Mouse (Mus musculus) forebrain, embryonic 12.5 days (tissue): ENCODE measurements at regions not wholly inside any gene's neighbourhood (a gene's known extent, or its start where the extent isn't known, plus 50 kb on each side); places are given as distances from the start of the nearest gene placed in this dataset.

ENCODE experiments used
- ATAC-seq: fragments of 200-750 bp; cut with Nextera tagmentation; 2 replicates; pipeline ENCODE4 v1.8.0; 2017; ENCODE audit warnings: moderate TSS enrichment; ENCODE audit not compliant: low FRiP score
- H3K27ac ChIP-seq: fragments of 300-500 bp; sonication (generic); 2 replicates; pipeline ENCODE4 v1.5.1; 2016; ENCODE audit warnings: mild to moderate bottlenecking
- H3K27me3 ChIP-seq: fragments of 300-500 bp; sonication (generic); 2 replicates; pipeline ENCODE4 v1.6.1; 2016; ENCODE audit warnings: mild to moderate bottlenecking
- H3K36me3 ChIP-seq: fragments of 300-500 bp; sonication (generic); replicated peaks from 2 replicates; pipeline ENCODE4 v1.6.1; 2016; ENCODE audit warnings: mild to moderate bottlenecking
- H3K4me1 ChIP-seq: fragments of 300-500 bp; sonication (generic); 2 replicates; pipeline ENCODE4 v1.6.1; 2016
- H3K4me2 ChIP-seq: fragments of 300-500 bp; sonication (generic); 2 replicates; pipeline ENCODE4 v1.6.1; 2016; ENCODE audit warnings: mild to moderate bottlenecking, moderate library complexity
- H3K4me3 ChIP-seq: fragments of 300-500 bp; sonication (generic); replicated peaks from 2 replicates; pipeline ENCODE4 v1.5.1; 2016; ENCODE audit warnings: mild to moderate bottlenecking
- H3K9ac ChIP-seq: fragments of 300-500 bp; sonication (generic); 2 replicates; pipeline ENCODE4 v1.6.1; 2016; ENCODE audit warnings: mild to moderate bottlenecking
- H3K9me3 ChIP-seq: fragments of 300-500 bp; sonication (generic); 2 replicates; pipeline ENCODE4 v1.6.1; 2016
- WGBS: fragments of 180-500 bp; shearing (Covaris S2); methylation state at CpG from one replicate; pipeline ENCODE4 v1.1.7; 2016; 5-methylcytosine and 5-hydroxymethylcytosine counted together

DNA sequence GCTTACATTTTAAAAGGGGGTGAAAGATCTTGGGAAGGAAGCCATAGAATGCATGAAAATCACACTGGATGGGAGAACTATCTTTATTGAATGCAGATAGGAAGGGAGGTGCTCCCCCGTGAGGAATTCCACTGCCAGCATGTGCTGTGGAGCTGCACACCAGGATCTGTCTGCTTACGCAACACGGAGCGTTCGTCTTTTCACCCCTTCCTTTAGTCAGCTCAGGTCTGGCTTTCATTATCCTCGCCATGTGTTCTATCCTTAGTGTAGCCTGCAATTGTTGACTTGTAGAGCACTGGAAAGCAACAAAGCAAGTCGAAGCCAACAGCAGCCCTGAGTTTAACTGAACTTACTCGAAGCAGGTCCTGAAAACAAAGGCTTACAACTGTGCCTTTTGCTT is 194.4 kb upstream of the Zfp637 start:
- H3K27ac ChIP-seq = no peak overlapping the region
- no peak overlapping the region for H3K4me3 ChIP-seq
- WGBS = 80% methylated on average over 8 of the region's 8 CpGs
- no peak overlapping the region for H3K4me2 ChIP-seq
- no peaks in the 10 kb centered on the region for H3K36me3 ChIP-seq
- no peaks in the 10 kb centered on the region for H3K27me3 ChIP-seq
- H3K9ac ChIP-seq = no peak overlapping the region
- ATAC-seq = no peak
- H3K4me1 ChIP-seq = no peaks in the 10 kb centered on the region
- no peaks in the 10 kb centered on the region for H3K9me3 ChIP-seq

DNA sequence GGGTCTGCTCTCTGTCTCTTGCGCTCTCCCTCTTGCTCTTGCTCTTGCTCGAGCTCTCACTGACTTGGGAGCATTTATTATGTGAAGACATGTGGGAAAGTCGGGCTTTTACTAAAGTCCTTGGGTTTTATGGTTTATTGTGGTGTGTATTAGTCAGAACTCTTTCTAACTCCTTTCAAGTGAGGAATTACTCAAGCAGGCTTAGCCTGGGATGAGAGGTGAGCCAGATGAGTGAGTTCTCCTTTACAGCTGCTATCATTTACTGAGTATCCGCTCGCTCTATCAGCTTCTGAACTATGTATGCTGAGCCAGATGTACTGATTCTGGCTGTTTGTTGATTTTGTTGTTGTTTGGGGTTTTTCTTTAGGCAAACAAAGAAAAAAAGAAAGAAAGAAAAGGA is 190.4 kb upstream of the Zfp637 start:
- H3K9me3 ChIP-seq = no peaks in the 10 kb centered on the region
- no peak overlapping the region for H3K4me3 ChIP-seq
- H3K4me1 ChIP-seq = no peaks in the 10 kb centered on the region
- H3K27me3 ChIP-seq = no peaks in the 10 kb centered on the region
- no peak for ATAC-seq
- H3K27ac ChIP-seq = no peak overlapping the region
- H3K9ac ChIP-seq = no peak overlapping the region
- no peak overlapping the region for H3K4me2 ChIP-seq
- WGBS = 86% methylated on average over 5 of the region's 5 CpGs
- H3K36me3 ChIP-seq = no peaks in the 10 kb centered on the region

DNA sequence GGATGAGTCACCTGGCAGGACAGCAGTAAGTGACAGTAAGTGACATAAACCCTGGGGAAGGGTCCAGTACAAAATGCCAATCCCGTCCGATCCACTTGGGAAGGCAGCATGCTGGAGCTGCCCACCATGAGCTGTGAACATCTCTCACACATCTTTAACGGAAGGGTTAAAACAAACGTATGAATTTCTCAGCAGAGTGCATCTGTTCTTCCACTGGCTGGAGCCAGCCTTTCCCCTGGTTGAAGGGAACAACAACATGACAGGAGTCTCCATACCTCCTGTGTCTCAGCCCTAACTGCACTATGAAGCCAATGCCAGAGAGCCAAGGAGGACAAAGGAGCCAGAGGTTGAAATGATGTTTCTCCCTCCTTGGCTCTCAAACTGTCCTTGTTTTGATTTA is 189.4 kb upstream of the Zfp637 start:
- Histone ChIP-seq H3K9me3 (no peaks in the 10 kb centered on the region), H3K9ac (no peak overlapping the region), H3K36me3 (no peaks in the 10 kb centered on the region), H3K4me2 (no peak overlapping the region), H3K4me1 (no peaks in the 10 kb centered on the region), H3K4me3 (no peak overlapping the region), H3K27ac (no peak overlapping the region), H3K27me3 (no peaks in the 10 kb centered on the region)
- WGBS = 96% methylated on average over 4 of the region's 4 CpGs
- ATAC-seq = no peak

DNA sequence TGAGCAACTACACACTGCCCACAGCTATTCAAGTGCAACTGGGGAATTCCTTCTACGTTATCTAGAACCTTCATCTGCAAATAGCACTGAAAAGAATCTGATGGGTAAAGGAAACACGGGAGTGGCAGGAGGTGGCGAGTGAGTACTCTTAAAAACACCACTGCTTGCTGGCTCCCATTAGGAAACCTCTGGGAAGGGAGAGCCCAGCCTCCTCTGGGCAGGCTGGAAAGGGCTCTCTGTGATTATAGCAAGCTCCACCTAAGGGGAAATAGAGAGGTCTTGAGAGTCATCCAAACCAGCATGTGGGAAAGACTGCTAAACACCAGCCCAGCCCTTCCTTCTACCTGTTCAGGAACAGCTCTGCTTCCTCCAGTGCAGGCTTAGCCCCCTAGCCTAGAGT is 189.0 kb upstream of the Zfp637 start:
- Histone ChIP-seq H3K4me2 (no peak overlapping the region), H3K9me3 (no peaks in the 10 kb centered on the region), H3K4me1 (no peaks in the 10 kb centered on the region), H3K36me3 (no peaks in the 10 kb centered on the region), H3K4me3 (no peak overlapping the region), H3K9ac (no peak overlapping the region), H3K27ac (no peak overlapping the region), H3K27me3 (no peaks in the 10 kb centered on the region)
- ATAC-seq = no peak
- WGBS = 60% methylated on average over 3 of the region's 3 CpGs

DNA sequence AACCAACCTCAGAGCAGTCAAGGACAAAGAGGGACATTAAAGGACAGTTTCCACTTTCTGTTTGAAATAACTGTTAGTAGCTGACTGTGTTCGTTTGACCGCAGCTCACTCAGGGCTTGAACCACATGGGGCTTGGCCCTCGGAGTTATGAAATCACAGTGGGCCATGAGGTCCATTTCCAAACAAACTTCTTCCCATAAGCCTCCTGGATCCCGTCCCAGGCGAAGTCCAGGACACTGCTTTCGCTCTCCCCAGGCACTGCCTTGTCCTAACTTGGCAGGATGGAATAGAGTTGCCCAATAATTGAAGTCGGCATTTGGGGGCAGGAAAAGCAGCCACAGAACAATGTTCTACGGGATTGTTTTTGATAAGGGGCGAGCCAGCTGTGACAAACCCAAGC is 188.1 kb upstream of the Zfp637 start:
- H3K36me3 ChIP-seq = no peaks in the 10 kb centered on the region
- no peak overlapping the region for H3K4me2 ChIP-seq
- H3K4me3 ChIP-seq = no peak overlapping the region
- WGBS = 84% methylated on average over 9 of the region's 9 CpGs
- no peaks in the 10 kb centered on the region for H3K4me1 ChIP-seq
- ATAC-seq = no peak
- H3K9me3 ChIP-seq = no peaks in the 10 kb centered on the region
- no peak overlapping the region for H3K9ac ChIP-seq
- H3K27ac ChIP-seq = no peak overlapping the region
- H3K27me3 ChIP-seq = no peaks in the 10 kb centered on the region

DNA sequence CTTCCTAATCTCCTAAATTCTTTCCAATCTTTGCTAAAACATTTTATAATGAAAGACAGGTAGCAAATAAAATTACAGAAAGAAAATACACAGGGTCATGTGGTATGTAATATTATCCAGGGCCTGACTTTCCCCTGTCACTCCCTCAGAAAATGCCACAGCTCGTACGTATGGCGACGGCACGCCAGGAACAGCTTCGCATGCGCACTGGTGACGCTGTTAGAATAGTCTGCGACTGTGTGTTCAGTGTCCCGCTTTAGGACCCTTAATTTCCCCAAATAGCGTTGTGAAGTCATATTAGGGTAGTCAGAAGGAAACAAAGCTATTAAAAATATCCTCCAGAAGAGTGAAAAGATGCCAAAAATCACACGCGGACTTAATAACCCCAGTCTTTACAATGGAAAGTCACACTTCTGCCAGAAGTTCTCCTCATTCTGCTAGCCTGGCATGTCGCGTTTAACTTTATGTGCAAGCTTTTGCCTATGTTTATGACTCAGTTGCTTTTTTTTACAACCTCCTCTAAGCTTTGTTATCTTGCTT is 187.0 kb upstream of the Zfp637 start:
- no peak overlapping the region for H3K27ac ChIP-seq
- H3K27me3 ChIP-seq = no peaks in the 10 kb centered on the region
- WGBS = 85% methylated on average over 15 of the region's 15 CpGs
- no peak for ATAC-seq
- no peak overlapping the region for H3K4me2 ChIP-seq
- no peaks in the 10 kb centered on the region for H3K4me1 ChIP-seq
- no peak overlapping the region for H3K9ac ChIP-seq
- no peaks in the 10 kb centered on the region for H3K9me3 ChIP-seq
- H3K36me3 ChIP-seq = no peaks in the 10 kb centered on the region
- no peak overlapping the region for H3K4me3 ChIP-seq

DNA sequence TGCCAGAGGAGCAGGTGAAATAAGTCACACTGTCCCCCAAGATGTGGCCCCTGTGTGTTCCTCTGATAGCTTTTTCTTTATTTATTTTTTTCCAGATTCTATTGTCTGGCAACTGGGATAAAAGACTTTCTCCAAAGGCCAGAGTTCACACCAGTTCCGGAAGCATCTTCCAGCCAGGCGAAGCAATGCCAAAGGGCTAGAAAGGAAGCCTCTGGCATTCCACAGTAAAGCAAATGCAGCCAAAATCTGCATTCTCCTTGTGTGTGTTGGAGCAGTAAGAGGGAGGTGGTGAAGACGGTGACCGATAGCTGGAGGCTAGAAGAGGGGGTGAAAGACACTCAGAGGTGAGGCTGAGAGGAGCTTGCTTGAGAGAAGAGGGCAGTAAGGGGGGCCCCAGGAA is 185.0 kb upstream of the Zfp637 start:
- 94% methylated on average over 4 of the region's 4 CpGs for WGBS
- H3K9ac ChIP-seq = no peak overlapping the region
- H3K27me3 ChIP-seq = no peaks in the 10 kb centered on the region
- no peak overlapping the region for H3K27ac ChIP-seq
- H3K4me3 ChIP-seq = no peak overlapping the region
- H3K4me2 ChIP-seq = no peak overlapping the region
- ATAC-seq = no peak
- no peaks in the 10 kb centered on the region for H3K36me3 ChIP-seq
- no peaks in the 10 kb centered on the region for H3K9me3 ChIP-seq
- no peaks in the 10 kb centered on the region for H3K4me1 ChIP-seq

DNA sequence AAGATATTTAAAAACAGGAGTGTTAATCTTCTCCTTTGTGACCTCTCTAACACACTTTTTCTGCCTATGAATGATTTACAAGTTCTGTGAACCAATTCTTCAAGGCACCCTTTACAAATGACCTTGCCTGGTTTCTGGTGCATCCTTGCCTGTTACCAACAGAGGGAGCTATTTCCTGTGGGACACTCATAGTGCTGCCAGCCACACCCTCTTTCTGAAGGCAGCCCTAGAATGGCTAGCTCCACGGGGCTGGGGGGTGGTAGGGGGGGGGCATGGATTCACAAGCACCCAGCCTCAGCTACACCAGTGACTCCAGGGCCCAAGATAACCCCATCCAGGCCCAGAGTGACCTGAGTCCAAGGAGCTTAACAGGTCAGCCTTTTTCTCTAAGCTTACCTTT is 180.4 kb upstream of the Zfp637 start:
- Histone ChIP-seq H3K9ac (no peak overlapping the region), H3K4me3 (no peak overlapping the region), H3K9me3 (no peaks in the 10 kb centered on the region), H3K4me2 (no peak overlapping the region), H3K27ac (no peak overlapping the region), H3K27me3 (no peaks in the 10 kb centered on the region), H3K36me3 (no peaks in the 10 kb centered on the region), H3K4me1 (no peaks in the 10 kb centered on the region)
- 12% methylated on average over 1 of the region's 1 CpGs for WGBS
- no peak for ATAC-seq

DNA sequence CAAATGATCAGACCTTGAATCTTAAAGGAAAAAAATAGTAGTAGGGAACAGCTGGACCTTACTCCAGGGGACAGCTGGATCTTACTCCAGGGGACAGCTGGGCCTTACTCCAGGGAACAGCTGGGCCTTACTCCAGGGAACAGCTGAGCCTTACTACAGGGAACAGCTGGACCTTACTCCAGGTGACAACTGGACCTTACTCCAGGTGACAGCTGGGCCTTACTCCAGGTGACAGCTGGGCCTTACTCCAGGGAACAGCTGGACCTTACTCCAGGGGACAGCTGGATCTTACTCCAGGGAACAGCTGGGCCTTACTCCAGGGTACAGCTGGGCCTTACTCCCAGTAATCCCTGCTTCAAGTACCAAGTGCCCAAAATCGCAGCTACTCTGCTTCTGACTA is 178.3 kb upstream of the Zfp637 start:
- no peak overlapping the region for H3K9ac ChIP-seq
- H3K4me3 ChIP-seq = no peak overlapping the region
- 85% methylated on average over 1 of the region's 1 CpGs for WGBS
- H3K4me1 ChIP-seq = no peaks in the 10 kb centered on the region
- no peaks in the 10 kb centered on the region for H3K27me3 ChIP-seq
- H3K36me3 ChIP-seq = no peaks in the 10 kb centered on the region
- H3K27ac ChIP-seq = no peak overlapping the region
- ATAC-seq = no peak
- no peak overlapping the region for H3K4me2 ChIP-seq
- H3K9me3 ChIP-seq = no peaks in the 10 kb centered on the region

DNA sequence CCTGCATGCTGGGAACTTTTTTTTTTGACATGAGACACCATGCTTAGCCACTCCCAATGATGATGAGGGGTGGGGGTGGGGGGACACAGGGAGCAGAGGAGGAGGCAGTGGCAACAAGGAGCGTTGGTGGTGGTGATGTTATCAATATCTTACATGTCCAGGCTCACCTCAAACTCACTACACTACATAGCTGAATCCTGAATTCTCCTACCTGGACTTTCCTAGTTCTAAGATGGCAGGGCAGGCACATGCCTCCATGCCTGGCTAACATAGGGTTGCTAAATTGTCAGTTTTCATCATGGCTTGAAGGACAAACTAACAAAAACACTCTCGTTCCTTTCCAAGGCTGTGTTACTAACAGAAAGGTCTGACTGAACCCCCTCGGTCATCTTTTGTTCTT is 170.6 kb upstream of the Zfp637 start:
- Histone ChIP-seq H3K36me3 (no peaks in the 10 kb centered on the region), H3K9me3 (no peaks in the 10 kb centered on the region), H3K4me1 (no peaks in the 10 kb centered on the region), H3K9ac (no peak overlapping the region), H3K4me3 (no peak overlapping the region), H3K4me2 (no peak overlapping the region), H3K27ac (no peak overlapping the region), H3K27me3 (no peaks in the 10 kb centered on the region)
- WGBS = 47% methylated on average over 3 of the region's 3 CpGs
- ATAC-seq = no peak

DNA sequence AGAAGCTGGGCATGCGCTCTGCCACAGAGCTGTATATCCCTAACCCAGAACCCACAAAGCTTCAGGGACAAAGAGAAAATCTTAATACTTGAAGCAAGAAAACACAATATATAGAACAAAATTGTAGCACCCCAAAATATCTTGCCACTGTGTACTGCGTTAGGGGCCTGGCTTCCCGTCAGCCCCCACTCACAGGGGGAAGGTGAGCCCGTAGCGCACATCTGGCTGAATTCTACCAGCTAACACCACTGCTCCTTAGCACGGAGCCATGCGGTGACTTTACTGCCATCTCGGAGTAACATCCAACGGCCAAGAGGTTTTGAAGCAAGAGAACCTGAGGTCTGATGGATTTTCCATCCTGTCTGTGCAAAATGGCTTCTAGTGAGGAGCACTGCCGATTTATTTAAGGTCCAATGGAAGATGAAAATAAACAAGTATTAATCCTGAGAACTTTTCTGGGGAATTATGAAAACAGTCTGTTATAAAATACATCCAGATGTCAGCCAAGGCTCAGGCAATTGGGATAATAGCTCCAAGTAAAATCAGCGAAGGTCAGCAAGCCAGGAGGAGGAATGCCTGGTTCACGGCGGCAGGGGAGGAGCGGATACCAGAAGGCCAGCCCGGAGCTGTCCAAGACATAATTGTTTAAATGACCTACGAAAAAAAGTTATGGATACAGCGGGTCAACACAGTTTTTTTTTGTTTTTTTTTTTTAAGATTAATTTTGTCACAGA is 170.0 kb upstream of the Zfp637 start:
- Histone ChIP-seq H3K27me3 (no peaks in the 10 kb centered on the region), H3K27ac (no peak overlapping the region), H3K9ac (no peak overlapping the region), H3K4me2 (no peak overlapping the region), H3K36me3 (no peaks in the 10 kb centered on the region), H3K9me3 (no peaks in the 10 kb centered on the region), H3K4me1 (no peaks in the 10 kb centered on the region), H3K4me3 (no peak overlapping the region)
- no peak for ATAC-seq
- 80% methylated on average over 17 of the region's 17 CpGs for WGBS

DNA sequence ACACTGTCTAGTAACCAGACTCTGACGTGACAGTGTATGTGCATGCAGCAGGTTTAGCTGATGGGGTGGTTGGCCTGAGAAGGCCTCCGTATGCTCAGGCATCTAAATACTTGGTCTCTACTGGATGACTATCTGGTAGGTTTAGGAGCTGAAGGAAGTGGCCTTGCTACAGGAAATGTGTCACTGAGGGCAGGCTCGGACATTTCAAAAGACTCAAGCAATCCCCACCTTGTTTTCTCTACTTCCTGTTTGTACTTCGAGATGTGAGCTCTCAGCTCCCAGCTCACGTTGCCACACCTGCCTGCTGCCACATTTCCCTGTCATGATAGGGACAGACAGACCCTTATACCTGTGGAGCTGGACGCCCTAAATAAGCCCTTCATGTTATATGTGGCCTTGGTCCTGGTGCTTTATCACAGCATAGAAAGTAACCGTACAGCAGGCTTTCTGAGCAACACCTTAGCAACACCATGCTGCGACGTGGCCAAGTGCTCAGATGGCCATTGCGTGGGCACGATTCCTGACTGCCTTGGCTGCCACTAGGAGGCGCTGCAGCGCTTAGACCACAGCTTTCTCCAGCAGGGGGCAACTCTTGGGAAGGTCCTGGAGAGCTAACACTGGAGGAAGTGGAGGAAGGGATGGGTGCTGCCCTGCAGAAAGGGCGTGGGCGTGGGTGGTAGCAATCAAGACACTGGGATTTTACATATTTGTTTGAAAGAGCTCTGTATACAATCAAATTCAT is 165.8 kb upstream of the Zfp637 start:
- ATAC-seq = no peak
- H3K4me3 ChIP-seq = no peak overlapping the region
- no peaks in the 10 kb centered on the region for H3K36me3 ChIP-seq
- H3K4me1 ChIP-seq = peaks cover 4% of the 10 kb centered on the region; the same call in 1 of the 2 replicates
- no peaks in the 10 kb centered on the region for H3K27me3 ChIP-seq
- H3K4me2 ChIP-seq = no peak overlapping the region
- WGBS = 60% methylated on average over 15 of the region's 15 CpGs
- no peak overlapping the region for H3K9ac ChIP-seq
- H3K9me3 ChIP-seq = no peaks in the 10 kb centered on the region
- H3K27ac ChIP-seq = no peak overlapping the region
